Mouse (Mus musculus) skeletal muscle tissue, adult 2 months (tissue): ENCODE results near the gene Gm6583.
A peak's percentile ranks its signal among the peaks of the same experiment; 100 is the strongest.

Experiments used
- DNase-seq: peaks from one replicate; pipeline ENCODE4 v3.0.0-alpha.2; 2012; ENCODE audit warnings: low read depth, low spot score

The Gm6583 gene

GRCm38 (mm10) chr5:112355910-112356309 lies at the start of gene Gm6583:
Gene Gm6583 (minus strand): TSS chr5:112356033.
- DNase-seq: no peak

GRCm38 (mm10) chr5:112402437-112402836 lies 46.6 kb upstream of the Gm6583 start:
- DNase-seq: no peak

GRCm38 (mm10) chr5:112399284-112399683 lies 43.5 kb upstream of the Gm6583 start:
- DNase-seq: no peak

GRCm38 (mm10) chr5:112396066-112396465 lies 40.2 kb upstream of the Gm6583 start:
- no peak for DNase-seq

GRCm38 (mm10) chr5:112394779-112395443 lies 39.1 kb upstream of the Gm6583 start, which contains the start of gene Asphd2:
Gene Asphd2 (minus strand): TSS chr5:112394866.
- no peak for DNase-seq

- no peak for DNase-seq
Measured at GRCm38 (mm10) chr5:112394415-112394763, 38.6 kb upstream of the Gm6583 start.

- no peak for DNase-seq
Measured at GRCm38 (mm10) chr5:112393741-112394414, 38.0 kb upstream of the Gm6583 start.

GRCm38 (mm10) chr5:112391676-112392323 lies 36.0 kb upstream of the Gm6583 start:
- DNase-seq: no peak

- no peak for DNase-seq
Measured at GRCm38 (mm10) chr5:112391002-112391401, 35.2 kb upstream of the Gm6583 start.

- no peak for DNase-seq
Measured at GRCm38 (mm10) chr5:112389352-112389751, 33.5 kb upstream of the Gm6583 start.

- no peak for DNase-seq
Measured at GRCm38 (mm10) chr5:112385973-112386372, 30.1 kb upstream of the Gm6583 start.

GRCm38 (mm10) chr5:112384805-112385472 lies 29.1 kb upstream of the Gm6583 start:
- DNase-seq: no peak

GRCm38 (mm10) chr5:112382641-112383330 lies 27.0 kb upstream of the Gm6583 start:
- DNase-seq: peak; percentile 84

- DNase-seq: no peak
Measured at GRCm38 (mm10) chr5:112382042-112382441, 26.2 kb upstream of the Gm6583 start.

- no peak for DNase-seq
Measured at GRCm38 (mm10) chr5:112381154-112381553, 25.3 kb upstream of the Gm6583 start.

- DNase-seq: peak; percentile 10
Measured at GRCm38 (mm10) chr5:112378716-112379115, 22.9 kb upstream of the Gm6583 start.

- DNase-seq: no peak
Measured at GRCm38 (mm10) chr5:112377380-112377779, 21.5 kb upstream of the Gm6583 start.

GRCm38 (mm10) chr5:112376111-112376510 lies 20.3 kb upstream of the Gm6583 start:
- DNase-seq: no peak

GRCm38 (mm10) chr5:112371933-112372332 lies 16.1 kb upstream of the Gm6583 start:
- no peak for DNase-seq

- DNase-seq: no peak
Measured at GRCm38 (mm10) chr5:112370236-112370813, 14.5 kb upstream of the Gm6583 start.

GRCm38 (mm10) chr5:112369326-112369725 lies 13.5 kb upstream of the Gm6583 start:
- DNase-seq: no peak
